Mouse (Mus musculus) bone marrow macrophage, adult 2 months (primary cell): ENCODE measurements around the gene Rassf2. TPM values are rescaled to one million over a fixed set of nuclear protein-coding genes. Genes with fewer than 3 reads are reported as not detected.

Source experiments
- H3K27ac ChIP-seq: 2 replicates; pipeline ENCODE4 v1.5.1; 2012; ENCODE audit warnings: low read depth, low read length; ENCODE audit not compliant: insufficient read depth
- H3K4me1 ChIP-seq: 2 replicates; pipeline ENCODE4 v1.6.1; 2012; ENCODE audit warnings: low read length; ENCODE audit not compliant: control insufficient read depth, insufficient read depth
- H3K4me3 ChIP-seq: 2 replicates; pipeline ENCODE4 v1.5.1; 2012; ENCODE audit warnings: mild to moderate bottlenecking, low read length, moderate library complexity; ENCODE audit not compliant: insufficient read depth
- CTCF ChIP-seq: IDR thresholded peaks from 2 replicates; pipeline ENCODE4 v1.5.1; 2012; ENCODE audit warnings: low read depth, mild to moderate bottlenecking, low read length, moderate library complexity
- POLR2A ChIP-seq: IDR thresholded peaks from 2 replicates; pipeline ENCODE4 v1.6.1; 2012; ENCODE audit warnings: mild to moderate bottlenecking, low read depth, low read length, borderline replicate concordance
- polyA plus RNA-seq: library from polyadenylated mRNA; stranded (reverse); fragments of >200 nt; gene quantifications from 2 replicates; pipeline ENCODE4 v1.2.4, GENCODE M21; 2012; ENCODE audit not compliant: missing spikeins, insufficient read depth, insufficient read length

Rassf2 gene
- polyA plus RNA-seq, 1 experiment, result 155 TPM

DNA sequence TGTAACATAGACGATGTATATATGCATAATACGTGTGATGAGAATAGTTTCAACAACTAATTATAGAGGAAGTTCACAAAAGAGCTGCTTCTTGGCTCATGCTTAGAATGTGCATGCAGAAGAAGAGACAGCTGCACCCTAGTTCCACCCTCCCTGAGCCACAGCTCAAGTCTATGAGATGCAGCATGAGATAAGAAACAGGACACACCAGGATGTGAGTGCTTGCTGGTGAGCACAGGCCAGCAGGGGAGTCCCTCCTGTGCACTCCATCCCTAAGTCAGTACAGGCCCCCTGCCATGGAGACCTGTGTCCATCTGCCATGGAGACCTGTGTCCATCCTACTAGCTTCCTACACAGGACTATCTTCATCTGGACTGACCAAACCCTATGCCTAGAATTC lies 59.5 kb downstream of the Rassf2 start:
- Histone ChIP-seq H3K4me3 (no peak overlapping the region), H3K27ac (no peak overlapping the region), H3K4me1 (no peaks in the 10 kb centered on the region)
- TF ChIP-seq CTCF, result no peak
- no peak for TF ChIP-seq POLR2A

DNA sequence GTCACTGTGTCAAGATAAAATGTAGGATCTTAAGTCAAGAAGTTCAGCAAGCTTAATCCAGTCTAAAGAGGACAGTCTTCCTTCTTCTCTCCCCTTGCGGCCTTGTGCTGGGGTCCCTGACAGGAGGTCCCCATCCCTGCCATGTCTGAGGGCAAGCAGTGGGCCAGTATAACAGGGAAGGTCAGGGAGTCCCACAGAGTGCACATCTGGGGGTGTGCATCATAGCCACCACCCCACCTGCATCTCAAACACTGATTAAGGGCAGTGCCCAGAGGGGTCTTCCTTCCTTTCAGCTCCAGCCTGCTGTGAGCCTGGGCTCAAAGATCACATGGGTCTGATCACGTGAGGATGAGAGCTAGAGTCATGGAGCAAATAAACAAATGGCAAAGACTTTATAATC lies 68.4 kb downstream of the Rassf2 start:
- Histone ChIP-seq H3K27ac (no peak overlapping the region), H3K4me3 (no peak overlapping the region), H3K4me1 (no peaks in the 10 kb centered on the region)
- TF ChIP-seq POLR2A, result no peak

DNA sequence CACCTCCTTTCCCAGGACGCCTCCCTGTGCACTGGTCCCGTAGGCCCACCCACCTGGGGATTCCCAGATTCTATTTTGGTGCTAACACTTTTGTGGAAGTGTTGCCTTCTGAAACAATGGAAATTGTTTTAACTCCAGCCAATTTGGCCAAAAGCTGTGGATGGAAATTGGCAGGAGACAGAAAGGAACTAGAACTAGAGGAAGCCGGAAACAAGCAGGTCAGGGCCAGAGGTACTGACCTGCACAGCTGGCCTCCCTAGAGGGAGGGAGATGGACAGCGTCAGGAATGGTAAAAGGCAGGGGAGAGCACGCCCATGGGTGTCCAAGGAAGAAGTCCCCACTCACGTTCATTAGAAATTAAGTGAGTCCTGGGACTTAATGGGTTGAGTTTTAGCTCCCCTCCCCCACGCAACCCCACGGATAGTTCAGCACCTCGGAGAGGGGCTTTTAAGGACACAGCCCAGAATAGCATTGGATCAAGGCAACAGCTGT lies 72.3 kb downstream of the Rassf2 start:
- Histone ChIP-seq H3K4me1 (0 out of 2 replicates have a peak, but pooled peaks cover 3% of the 10 kb centered on the region), H3K27ac (no peak overlapping the region), H3K4me3 (no peak overlapping the region)
- TF ChIP-seq POLR2A, result no peak

DNA sequence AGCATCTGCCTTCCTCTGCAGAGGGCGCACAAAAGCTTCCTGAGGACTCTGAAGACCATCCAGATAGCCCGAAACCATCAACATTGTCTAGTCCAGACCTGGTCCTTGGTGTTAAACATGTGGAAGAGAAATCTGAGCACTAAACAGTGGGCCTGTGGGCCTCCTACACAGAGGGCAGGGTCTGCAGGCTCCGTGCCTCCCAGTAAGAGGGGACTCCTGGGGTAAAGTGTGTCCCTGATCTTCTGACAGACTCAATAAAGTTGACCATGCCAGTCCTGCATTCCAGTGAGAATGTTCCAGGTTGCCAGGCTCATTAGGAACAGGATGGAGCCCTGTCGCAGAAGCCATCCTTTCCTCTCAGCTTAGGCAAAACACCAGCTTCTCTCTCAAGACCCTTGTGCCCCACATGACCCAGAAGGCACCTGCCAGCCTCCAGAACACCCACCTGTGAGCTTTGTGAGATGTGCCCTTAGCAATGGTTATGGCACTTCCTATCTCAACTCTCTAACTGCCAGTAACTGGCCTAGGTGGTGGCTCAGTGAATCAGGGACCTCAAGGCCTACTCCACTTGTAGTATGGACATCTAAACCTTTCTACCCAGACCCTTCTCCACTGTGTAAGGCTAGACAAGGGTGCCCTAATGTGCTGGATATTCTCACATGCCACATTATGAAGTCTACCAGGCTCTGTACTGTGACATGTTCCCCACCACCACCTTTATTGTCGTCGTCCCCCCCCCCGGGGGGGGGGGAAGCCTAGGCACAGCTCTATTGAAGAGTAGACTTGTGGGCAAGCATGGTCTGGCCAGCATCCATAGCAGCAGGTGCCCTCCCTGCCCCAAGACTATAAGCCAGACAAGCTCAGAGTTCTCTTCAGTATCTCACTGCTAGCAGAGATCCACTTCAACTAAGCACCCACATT lies 73.5 kb downstream of the Rassf2 start:
- TF ChIP-seq CTCF (no peak), POLR2A (no peak)
- Histone ChIP-seq H3K4me3 (no peak overlapping the region), H3K4me1 (0 out of 2 replicates have a peak, but pooled peaks cover 3% of the 10 kb centered on the region), H3K27ac (no peak overlapping the region)

DNA sequence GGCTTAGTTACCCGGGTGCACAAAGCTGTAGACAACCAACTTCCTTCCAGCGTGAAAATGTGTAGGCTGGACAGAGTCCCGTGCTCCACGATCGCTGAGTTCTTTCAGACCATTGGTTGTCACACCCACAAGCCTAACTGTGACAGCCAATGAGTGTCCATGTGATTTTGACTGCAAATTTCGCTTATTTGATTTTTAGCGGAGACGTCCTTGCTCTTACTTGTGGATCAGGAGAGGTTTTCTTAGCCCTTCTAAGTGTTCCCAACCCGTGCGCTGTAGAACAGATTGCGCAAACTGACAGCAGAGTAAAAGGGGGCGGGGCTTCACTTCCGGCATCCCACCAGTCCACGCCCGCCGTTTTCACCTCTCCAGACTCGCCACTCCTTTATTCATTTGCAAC lies 74.8 kb downstream of the Rassf2 start:
- Histone ChIP-seq H3K27ac (no peak overlapping the region), H3K4me1 (0 out of 2 replicates have a peak, but pooled peaks cover 6% of the 10 kb centered on the region), H3K4me3 (peak overlapping the region; percentile 45)
- no peak for TF ChIP-seq CTCF
- TF ChIP-seq POLR2A, result no peak

DNA sequence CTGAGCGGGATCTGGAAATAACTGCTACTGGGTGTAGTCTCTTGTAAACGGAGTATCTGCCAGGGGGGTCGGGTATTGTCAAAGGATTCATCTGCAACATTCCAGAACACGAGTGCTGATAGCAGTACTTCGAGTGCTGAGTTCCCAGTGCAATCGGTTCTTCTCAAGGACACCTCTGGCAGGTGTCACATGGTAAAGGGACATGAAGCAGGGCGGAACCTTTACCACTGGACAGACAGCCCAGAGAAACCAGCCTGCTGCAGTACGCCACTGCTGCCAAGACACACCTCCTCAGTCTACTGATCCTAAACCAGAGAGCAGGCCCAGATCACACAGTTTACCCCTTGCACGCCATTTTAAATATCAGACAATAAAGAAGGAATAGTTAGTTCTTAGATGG lies 75.2 kb downstream of the Rassf2 start:
- TF ChIP-seq POLR2A (no peak), CTCF (no peak)
- H3K4me3 ChIP-seq, result peak overlapping the region; percentile 45; the same call in 1 of the 2 replicates
- H3K27ac ChIP-seq, result no peak overlapping the region
- H3K4me1 ChIP-seq, result 0 out of 2 replicates have a peak, but pooled peaks cover 7% of the 10 kb centered on the region

DNA sequence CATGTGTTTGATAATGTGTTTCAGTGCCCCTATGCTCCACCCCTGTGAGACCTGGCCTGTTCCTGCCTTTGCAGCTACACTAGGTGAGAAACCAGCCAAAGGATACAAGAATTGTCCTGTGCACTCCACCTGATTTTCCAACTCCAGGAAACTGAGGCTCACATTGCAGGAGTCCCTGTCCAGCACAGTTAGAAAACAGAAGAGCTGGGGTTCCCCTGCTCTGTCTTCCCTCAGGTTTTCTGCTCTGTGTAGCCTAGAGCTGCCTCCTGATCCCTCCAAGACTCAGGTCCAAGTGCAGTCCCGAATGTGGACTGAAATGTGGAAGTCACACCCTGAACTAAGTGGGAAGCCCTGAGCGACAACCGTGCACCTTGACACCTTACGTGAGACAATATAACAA lies 76.3 kb downstream of the Rassf2 start:
- Histone ChIP-seq H3K4me3 (no peak overlapping the region), H3K27ac (no peak overlapping the region), H3K4me1 (0 out of 2 replicates have a peak, but pooled peaks cover 7% of the 10 kb centered on the region)
- no peak for TF ChIP-seq CTCF
- no peak for TF ChIP-seq POLR2A

DNA sequence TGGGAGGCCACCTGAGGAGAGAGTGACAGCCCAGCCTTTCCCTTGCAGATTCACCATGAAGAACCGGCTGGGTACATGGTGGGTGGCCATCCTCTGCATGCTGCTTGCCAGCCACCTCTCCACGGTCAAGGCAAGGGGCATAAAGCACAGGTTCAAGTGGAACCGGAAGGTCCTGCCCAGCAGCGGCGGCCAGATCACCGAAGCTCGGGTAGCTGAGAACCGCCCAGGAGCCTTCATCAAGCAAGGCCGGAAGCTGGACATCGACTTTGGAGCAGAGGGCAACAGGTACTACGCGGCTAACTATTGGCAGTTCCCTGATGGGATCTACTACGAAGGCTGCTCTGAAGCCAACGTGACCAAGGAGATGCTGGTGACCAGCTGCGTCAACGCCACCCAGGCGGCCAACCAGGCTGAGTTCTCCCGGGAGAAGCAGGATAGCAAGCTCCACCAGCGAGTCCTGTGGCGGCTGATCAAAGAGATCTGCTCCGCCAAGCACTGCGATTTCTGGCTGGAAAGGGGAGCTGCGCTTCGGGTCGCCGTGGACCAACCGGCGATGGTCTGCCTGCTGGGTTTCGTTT lies 77.0 kb downstream of the Rassf2 start:
- Histone ChIP-seq H3K27ac (no peak overlapping the region), H3K4me1 (0 out of 2 replicates have a peak, but pooled peaks cover 7% of the 10 kb centered on the region), H3K4me3 (peak overlapping the region; percentile 5; the same call in 1 of the 2 replicates)
- no peak for TF ChIP-seq CTCF
- TF ChIP-seq POLR2A, result no peak

DNA sequence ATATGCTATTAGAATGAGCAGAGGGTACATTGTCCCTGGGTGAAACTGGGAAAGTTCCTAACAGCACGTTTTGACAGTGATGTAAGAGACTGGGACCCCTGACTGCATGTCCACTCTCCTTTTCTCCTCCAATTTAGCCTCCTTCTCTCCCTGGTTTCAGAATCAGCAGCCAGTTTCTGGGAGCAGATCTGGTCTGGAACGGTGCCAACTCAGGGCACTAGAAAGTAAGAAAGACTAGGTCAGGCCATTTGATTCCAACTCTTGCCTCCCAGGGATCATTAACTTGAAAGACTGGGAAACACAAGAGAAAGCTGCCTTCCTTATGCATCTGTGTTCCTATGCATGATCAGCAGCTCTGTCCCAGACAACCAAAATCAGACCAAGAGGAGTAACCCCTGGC lies 77.6 kb downstream of the Rassf2 start:
- Histone ChIP-seq H3K4me1 (0 out of 2 replicates have a peak, but pooled peaks cover 7% of the 10 kb centered on the region), H3K27ac (no peak overlapping the region), H3K4me3 (no peak overlapping the region)
- no peak for TF ChIP-seq CTCF
- no peak for TF ChIP-seq POLR2A

DNA sequence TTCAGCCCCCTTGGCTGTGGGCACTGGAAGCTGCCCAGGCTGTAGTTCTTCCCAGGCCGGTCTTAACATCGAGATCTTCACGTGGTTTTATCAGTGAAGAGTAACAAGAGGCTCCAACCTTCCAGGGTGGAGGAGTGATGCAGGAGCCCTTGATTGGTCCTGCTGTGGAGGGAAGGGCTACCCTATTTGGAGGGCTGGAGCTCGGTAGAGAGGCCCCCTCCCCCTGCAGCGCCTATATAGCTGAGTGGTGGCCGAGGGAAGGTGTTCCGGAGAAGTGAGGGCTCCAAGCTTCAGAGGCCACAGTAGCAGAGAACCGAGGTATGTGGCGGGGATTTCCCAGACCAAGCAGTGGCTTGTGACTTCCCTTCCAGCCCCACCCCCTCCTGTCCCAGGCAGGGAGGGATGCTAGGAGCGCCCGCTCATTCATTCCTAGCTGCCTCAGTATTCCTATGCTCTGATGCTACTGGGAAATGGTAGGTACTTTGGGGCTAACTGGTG lies 79.4 kb downstream of the Rassf2 start, which contains the start of gene Prnd:
Prnd (plus strand) TSS at position 264 of the 498 bp plus-strand sequence.
- TF ChIP-seq CTCF, result no peak
- no peak for TF ChIP-seq POLR2A
- no peak within 1 kb of the TSS; the same call in 1 of the 2 replicates for H3K4me3 ChIP-seq
- no peak within 1 kb of the TSS for H3K27ac ChIP-seq
- H3K4me1 ChIP-seq, result 0 out of 2 replicates have a peak, but pooled peaks cover 7% of the 10 kb centered on the region
